Mouse (Mus musculus) neural tube, embryonic 10.5 days (tissue): ENCODE results near the gene Cmtm4.

ENCODE experiments used
- DNase-seq: peaks from one replicate; pipeline ENCODE4 v3.0.0-alpha.2; 2017; ENCODE audit warnings: low spot score; ENCODE audit errors: extremely low spot score

Gene Cmtm4

DNA sequence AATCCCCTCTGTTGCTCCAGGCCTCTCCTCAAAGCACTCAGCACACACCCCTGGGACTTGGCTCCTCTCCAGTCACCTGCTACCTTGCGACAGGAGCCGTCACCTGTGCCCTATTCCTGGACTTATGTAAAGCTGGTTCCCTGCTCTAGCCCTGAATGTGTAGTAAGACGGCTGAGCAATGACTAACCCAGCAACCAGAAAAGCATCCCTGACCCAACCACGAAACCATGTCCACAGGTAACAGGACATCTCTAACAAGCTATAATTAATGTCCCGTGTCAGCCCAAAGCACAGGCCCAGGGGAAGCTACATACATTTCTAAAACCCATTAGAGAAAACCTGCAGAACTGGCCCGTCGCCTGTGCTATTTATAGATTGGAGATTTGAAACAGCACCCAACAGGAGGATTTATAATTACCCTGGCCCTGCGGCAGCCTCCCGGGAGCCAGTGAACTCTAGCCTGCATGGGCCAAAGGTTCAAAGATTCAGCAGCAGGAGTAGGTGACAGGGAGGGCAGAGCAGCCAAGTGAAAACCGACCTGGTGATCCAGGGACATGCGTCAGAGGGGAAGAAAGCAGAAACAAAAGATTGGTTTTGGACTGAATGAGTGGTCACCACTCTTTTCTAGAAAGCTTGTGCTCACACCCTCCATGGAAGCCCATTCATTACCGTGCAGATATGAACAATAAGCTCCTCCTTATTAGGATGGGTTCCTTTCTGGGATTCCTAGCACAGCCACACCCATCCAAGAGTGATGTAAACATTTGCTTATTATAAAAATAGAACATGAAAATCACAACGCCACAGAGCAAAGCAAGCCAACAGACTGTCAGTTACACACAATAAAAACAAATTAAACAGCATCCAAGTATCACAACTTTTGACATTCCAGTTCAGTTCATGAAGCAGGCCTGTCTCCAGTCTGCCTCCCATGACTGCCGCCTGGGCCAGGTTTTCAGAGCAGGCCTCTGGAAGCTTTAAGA, 20.5 kb downstream of the Cmtm4 start:
- DNase-seq, result no peak

- DNase-seq, result no peak
Observed at GRCm38 (mm10) chr8:104374269-104374668, 21.3 kb downstream of the Cmtm4 start.

GRCm38 (mm10) chr8:104373779-104374178, 21.8 kb downstream of the Cmtm4 start:
- no peak for DNase-seq

GRCm38 (mm10) chr8:104371121-104371520, 24.5 kb downstream of the Cmtm4 start:
- DNase-seq, result no peak

- no peak for DNase-seq
Observed at GRCm38 (mm10) chr8:104370071-104370470, 25.5 kb downstream of the Cmtm4 start.

DNA sequence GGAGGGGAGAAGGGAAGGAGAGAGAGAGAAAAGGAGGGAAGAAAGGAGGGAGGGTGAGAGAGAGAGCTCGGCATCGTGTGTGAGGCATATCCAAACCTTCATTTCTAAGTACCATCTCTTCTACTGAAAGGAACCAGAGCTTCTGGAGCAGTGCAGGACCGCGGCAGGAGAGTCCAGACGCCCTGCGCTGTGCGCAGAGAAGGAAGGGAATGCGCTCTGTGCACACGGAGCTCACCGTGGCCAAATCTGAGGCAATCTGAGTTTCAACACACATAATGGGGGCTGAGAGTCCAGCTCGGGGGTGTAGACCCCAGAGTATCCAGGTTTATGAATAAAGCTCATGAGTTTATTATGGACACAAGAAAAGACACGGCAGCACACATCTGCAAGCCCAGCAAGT, 26.0 kb downstream of the Cmtm4 start:
- no peak for DNase-seq

DNA sequence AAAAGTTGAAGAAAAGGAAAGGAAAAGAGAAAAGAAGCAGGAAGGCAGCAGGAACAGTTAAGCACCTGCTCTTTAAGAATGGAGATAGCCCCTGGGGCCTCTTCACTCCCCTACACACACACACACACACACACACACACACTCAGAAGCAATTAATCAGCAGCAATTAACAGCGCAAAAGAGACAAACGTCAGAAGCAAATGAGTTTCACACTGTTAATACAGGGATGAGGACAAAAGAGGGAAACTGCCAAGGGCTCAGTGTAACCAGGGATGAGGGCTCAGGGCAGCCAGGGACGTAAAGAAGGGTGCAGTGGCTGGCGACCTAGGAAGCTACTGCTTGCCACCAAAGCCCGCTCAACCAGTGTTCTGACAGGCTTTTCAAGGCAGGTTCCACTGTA, 28.2 kb downstream of the Cmtm4 start:
- no peak for DNase-seq

- no peak for DNase-seq
Observed at GRCm38 (mm10) chr8:104365695-104366094, 29.9 kb downstream of the Cmtm4 start.

GRCm38 (mm10) chr8:104359778-104360456, 35.7 kb downstream of the Cmtm4 start:
- DNase-seq, result no peak

GRCm38 (mm10) chr8:104358637-104359036, 37.0 kb downstream of the Cmtm4 start:
- DNase-seq, result no peak

DNA sequence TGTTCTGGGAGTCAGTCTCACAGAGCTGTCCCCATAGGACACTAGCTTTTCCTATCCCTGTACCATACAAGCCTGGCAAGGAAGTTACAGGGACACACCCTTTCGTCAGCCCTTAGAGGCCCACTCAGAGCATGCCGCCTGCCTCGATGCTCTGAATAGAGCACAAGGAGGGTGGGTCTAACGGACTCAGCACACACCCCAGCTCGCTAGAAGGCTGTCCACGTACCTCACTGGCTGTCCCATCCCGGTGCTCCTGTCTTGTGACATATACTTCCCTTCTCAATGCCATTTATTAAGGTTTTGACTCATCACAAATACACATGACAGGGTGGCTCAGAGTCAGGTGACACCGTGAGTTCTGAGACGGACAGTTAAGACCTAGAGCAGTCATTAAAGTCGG, 41.1 kb downstream of the Cmtm4 start:
- no peak for DNase-seq

DNA sequence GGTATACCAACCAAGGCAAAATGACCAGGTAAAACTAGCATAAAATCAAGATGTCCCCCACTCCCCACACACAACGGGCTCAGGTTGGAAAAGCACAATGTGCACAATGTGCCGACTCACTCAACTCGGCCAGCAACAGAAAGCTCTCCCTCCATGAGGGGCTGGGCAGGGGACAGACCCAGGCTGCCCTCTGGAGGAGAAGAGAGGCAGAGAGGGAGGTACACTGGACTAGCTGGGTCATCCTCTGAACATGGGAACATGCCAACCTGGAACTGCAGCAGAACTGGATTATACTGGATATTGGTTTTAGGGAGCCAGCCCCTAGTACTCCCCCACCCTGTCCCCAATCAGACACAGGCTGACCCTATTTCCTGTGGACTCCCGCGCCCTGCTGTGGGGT, 42.4 kb downstream of the Cmtm4 start:
- DNase-seq, result no peak

- no peak for DNase-seq
Observed at GRCm38 (mm10) chr8:104350047-104350446, 45.6 kb downstream of the Cmtm4 start.

DNA sequence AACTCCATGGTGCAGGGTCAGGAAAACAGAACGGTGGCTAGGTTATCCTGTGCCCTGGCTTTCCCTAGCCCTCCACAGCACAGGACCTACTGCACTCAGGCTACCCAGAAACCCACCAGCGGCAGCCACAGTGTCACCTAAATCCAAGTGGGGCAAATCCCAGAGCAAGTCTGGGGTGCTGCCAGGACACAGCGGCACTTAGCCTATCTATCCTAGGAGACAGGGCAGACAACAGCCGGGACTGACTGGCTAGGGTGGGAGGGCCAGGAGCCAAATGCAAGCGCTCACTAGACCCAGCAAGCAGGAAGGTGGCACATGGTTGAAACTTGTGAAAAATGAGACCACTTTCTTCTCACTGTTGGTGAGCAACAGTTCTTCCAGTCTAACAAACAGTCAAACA, 46.6 kb downstream of the Cmtm4 start:
- DNase-seq, result no peak

DNA sequence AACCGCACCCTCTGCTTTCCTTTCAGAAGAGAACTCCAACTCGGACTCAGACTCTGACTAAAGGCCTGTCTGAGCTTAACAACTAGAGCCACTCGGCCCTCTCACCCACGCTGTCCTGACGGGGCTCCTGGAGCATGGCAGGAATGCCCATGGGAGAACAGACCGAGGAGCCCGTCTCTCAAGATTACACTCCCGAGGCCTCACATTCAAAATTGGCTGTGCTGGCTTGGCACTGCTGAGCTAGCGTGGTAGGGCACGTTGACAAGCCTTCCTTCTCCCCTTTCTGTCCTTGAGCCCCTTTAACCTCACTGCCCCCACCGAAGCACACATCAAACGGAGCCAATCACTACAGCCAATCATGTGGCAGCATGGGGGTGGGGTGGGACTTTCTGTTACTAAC, 48.9 kb downstream of the Cmtm4 start:
- no peak for DNase-seq

- DNase-seq, result no peak
Observed at GRCm38 (mm10) chr8:104344622-104345021, 51.0 kb downstream of the Cmtm4 start.

- DNase-seq, result peak; percentile 88
Observed at GRCm38 (mm10) chr8:104343957-104344356, 51.6 kb downstream of the Cmtm4 start.

- DNase-seq, result no peak
Observed at GRCm38 (mm10) chr8:104342426-104342825, 53.2 kb downstream of the Cmtm4 start.

DNA sequence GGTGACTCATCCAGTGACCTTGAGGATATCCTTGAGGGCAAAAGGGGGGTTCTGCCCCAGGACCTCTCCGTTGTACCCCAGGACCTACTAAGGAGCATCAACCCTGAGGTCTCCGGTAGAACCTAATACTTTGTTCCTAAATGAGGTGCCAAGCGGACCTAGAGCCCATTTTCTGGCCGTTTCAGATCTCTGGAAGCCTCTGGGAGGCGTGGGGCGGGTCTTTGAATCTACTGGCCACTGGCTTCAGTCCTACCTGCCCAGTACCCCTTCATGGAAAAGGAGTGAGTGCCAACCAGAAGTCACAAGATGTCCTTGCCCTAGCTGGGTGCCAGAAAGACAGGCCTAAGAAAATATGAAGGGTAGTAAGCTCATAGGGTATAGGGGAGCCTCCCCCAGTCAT, 53.9 kb downstream of the Cmtm4 start:
- no peak for DNase-seq

DNA sequence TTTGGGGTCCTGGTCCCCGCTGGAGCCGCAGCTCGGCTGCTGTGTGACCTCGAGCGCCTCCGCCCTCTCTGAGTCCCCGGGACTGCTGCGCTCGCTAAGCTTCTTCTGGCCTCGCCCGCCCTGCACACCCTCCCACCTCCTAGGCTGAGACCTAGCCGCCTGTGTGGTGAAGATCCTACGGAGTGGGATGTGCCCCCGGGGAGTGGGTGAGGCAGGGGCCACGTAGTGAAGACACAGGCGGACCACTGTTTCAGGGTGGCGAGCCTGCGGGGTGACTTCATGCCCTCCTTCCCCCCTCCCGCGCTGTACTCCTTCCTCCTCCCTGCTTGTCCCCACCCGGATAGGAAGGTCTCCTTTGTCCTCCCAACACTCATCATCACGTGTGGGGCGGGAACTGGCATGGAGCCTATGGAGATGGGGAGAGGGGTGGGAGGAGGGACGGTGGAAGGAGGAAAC, 54.5 kb downstream of the Cmtm4 start:
- DNase-seq, result peak; percentile 77

- DNase-seq, result peak; percentile 89
Observed at GRCm38 (mm10) chr8:104340233-104341105, 55.1 kb downstream of the Cmtm4 start.

DNA sequence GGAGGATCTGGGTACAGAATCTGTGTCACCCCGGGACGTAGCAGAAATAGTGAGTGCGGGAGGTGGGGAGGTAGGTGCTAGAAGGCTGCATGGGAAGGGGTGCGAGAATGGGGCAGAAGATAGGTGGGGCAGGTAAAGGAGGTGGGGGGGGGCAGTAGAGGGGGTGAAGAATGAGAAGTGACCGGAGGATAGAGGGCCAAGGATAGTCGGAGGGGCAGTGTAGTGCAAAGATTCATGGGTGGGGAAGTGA, 55.7 kb downstream of the Cmtm4 start:
- DNase-seq, result no peak
